8 mouse cellular contexts compared by ENCODE assay signal in the genomic region with DNA sequence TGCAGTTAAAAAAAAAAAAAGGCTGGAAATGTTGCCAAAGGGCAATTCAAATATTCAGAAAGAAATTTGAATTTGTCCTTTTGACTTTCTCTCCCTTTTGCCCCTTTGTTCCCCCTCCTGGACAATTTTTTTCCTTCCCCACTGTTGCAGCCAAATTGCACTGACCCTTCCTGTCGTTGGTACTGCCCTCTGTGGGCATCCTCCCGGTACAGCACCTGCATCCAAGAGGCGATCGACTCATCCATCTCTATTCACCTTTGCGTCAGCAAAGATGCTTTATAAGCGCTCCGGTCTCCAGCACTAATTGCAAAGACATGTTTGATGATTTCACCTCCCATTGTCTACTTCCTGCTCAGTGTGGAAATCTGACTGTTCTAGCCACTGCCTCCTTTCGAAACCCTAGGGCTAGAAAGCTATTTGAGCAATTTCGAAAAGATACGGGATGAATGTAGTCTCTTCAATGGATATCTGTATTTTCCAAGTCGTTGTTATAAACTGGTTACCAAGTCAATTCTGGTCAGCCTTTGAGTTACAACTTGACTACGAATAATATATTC. TPM values are rescaled to one million over a fixed set of nuclear protein-coding genes. Genes with fewer than 3 reads are reported as not detected.
DNase-seq lines count a peak whose midpoint lies in the region; ATAC-seq lines count a peak whose summit lies in the region.

No protein-coding gene starts in this region.

- 0 out of 2 replicates have a peak, but pooled peaks cover 7% of the 10 kb centered on the region for H3K4me1 ChIP-seq in intestine, embryonic 14.5 days (replicated peaks; ENCODE audit: control insufficient read depth, insufficient read depth, low read length)
- H3K4me1 ChIP-seq in intestine, embryonic 15.5 days (replicated peaks): 0 out of 2 replicates have a peak, but pooled peaks cover 8% of the 10 kb centered on the region
- H3K4me1 ChIP-seq in limb, embryonic 12.5 days (replicated peaks): peaks cover 14% of the 10 kb centered on the region

- H3K9me3 ChIP-seq in intestine, embryonic 14.5 days (ENCODE audit: control insufficient read depth, low read length): no peaks in the 10 kb centered on the region
- H3K9me3 ChIP-seq in intestine, embryonic 15.5 days: no peaks in the 10 kb centered on the region
- no peaks in the 10 kb centered on the region for H3K9me3 ChIP-seq in limb, embryonic 12.5 days

- no peak for ATAC-seq in intestine, embryonic 14.5 days (replicated peaks; ENCODE audit: low FRiP score, low TSS enrichment, low read depth)
- ATAC-seq in intestine, embryonic 15.5 days: no peak
- ATAC-seq in limb, embryonic 12.5 days (ENCODE audit: insufficient number of reproducible peaks, insufficient read depth, low FRiP score, low TSS enrichment, low read depth): no peak

- no peak overlapping the region for H3K4me2 ChIP-seq in intestine, embryonic 14.5 days (ENCODE audit: low read length)
- no peak overlapping the region for H3K4me2 ChIP-seq in intestine, embryonic 15.5 days (replicated peaks)
- H3K4me2 ChIP-seq in limb, embryonic 12.5 days: peak overlapping the region; percentile 94; the same call in 1 of the 2 replicates

- H3K27ac ChIP-seq in intestine, embryonic 14.5 days (ENCODE audit: low read depth): no peak overlapping the region
- H3K27ac ChIP-seq in intestine, embryonic 15.5 days: no peak overlapping the region
- no peak overlapping the region for H3K27ac ChIP-seq in limb, embryonic 12.5 days

- WGBS in intestine, embryonic 14.5 days: 46% methylated on average over 12 of the region's 12 CpGs
- WGBS in intestine, embryonic 15.5 days: 39% methylated on average over 12 of the region's 12 CpGs
- 44% methylated on average over 12 of the region's 12 CpGs for WGBS in limb, embryonic 12.5 days

- H3K9ac ChIP-seq in intestine, embryonic 14.5 days (ENCODE audit: low read length): no peak overlapping the region
- no peak overlapping the region for H3K9ac ChIP-seq in intestine, embryonic 15.5 days
- H3K9ac ChIP-seq in limb, embryonic 12.5 days (replicated peaks): no peak overlapping the region

- H3K27me3 ChIP-seq in intestine, embryonic 14.5 days (replicated peaks; ENCODE audit: control insufficient read depth, insufficient read depth, low read length): peaks cover 12% of the 10 kb centered on the region
- peaks cover 11% of the 10 kb centered on the region; the same call in 1 of the 2 replicates for H3K27me3 ChIP-seq in intestine, embryonic 15.5 days (replicated peaks)
- H3K27me3 ChIP-seq in limb, embryonic 12.5 days: peaks cover 27% of the 10 kb centered on the region

- peak; percentile 48 for DNase-seq in intestine, embryonic 14.5 days (ENCODE audit: low spot score)
- peak; percentile 14 for DNase-seq in Muller cell, postnatal 12 days (ENCODE audit: inconsistent ontology term)
- DNase-seq in cerebellum, postnatal 36 days: peak; percentile 35 to 37
- DNase-seq in yolk sac, embryonic 10.5 days (ENCODE audit: low spot score): no peak
- no peak for DNase-seq in left cerebral cortex, postnatal 25 days (ENCODE audit: low spot score in 2 of 2)
- no peak for DNase-seq in right cerebral cortex, postnatal 36 days (ENCODE audit: low spot score in 2 of 2)

- intact Hi-C loops in left cerebral cortex, postnatal 25 days (cut with DNase I): no loop called here

- no peak overlapping the region for H3K4me3 ChIP-seq in intestine, embryonic 14.5 days (ENCODE audit: low read depth, low read length)
- H3K4me3 ChIP-seq in intestine, embryonic 15.5 days (replicated peaks): no peak overlapping the region
- H3K4me3 ChIP-seq in limb, embryonic 12.5 days (replicated peaks): no peak overlapping the region

- H3K36me3 ChIP-seq in intestine, embryonic 14.5 days (ENCODE audit: control insufficient read depth, insufficient read depth, low read length): no peaks in the 10 kb centered on the region
- H3K36me3 ChIP-seq in intestine, embryonic 15.5 days: no peaks in the 10 kb centered on the region
- no peaks in the 10 kb centered on the region for H3K36me3 ChIP-seq in limb, embryonic 12.5 days

RNA-seq across cellular contexts. Expression of a gene that starts 1.0 kb away (rescaled TPM):
- polyA plus RNA-seq in intestine, embryonic 14.5 days (2014; fragmentation: Nextera tagmentation; extraction: Ambion mirVana): 1.2 and 1.8 TPM in 2 replicates
- 0.87 and 1.0 TPM in 2 replicates for polyA plus RNA-seq in intestine, embryonic 15.5 days (2015; fragmentation: Nextera tagmentation; extraction: Ambion mirVana)
- polyA plus RNA-seq in limb, embryonic 12.5 days (2016; fragmentation: Nextera tagmentation; extraction: Ambion mirVana): 1.0 TPM in 2 replicates
- total RNA-seq in left cerebral cortex, postnatal 25 days (2021): 10 to 100 TPM; 19.1 to 21.0 TPM

RNA-seq across cellular contexts. Expression of a gene that starts 15.4 kb away (rescaled TPM):
- polyA plus RNA-seq in intestine, embryonic 14.5 days (2014; fragmentation: Nextera tagmentation; extraction: Ambion mirVana): 217 and 226 TPM in 2 replicates
- polyA plus RNA-seq in intestine, embryonic 15.5 days (2015; fragmentation: Nextera tagmentation; extraction: Ambion mirVana): 210 and 251 TPM in 2 replicates
- 358 and 389 TPM in 2 replicates for polyA plus RNA-seq in limb, embryonic 12.5 days (2016; fragmentation: Nextera tagmentation; extraction: Ambion mirVana)
- 10 to 100 TPM; 47.7 to 48.5 TPM for total RNA-seq in left cerebral cortex, postnatal 25 days (2021)

Comparison
In these comparisons a context has a peak if more than half of its experiments do, and no peak if none do; other contexts are left out.
1. DNase-seq: peak in intestine, embryonic 14.5 days (single experiment), Muller cell, postnatal 12 days (single experiment) and cerebellum, postnatal 36 days (2 of 2); none in yolk sac, embryonic 10.5 days (single experiment), left cerebral cortex, postnatal 25 days (0 of 2) and right cerebral cortex, postnatal 36 days (0 of 2).